15 mouse cellular contexts compared by ENCODE assay signal in genomic region chr12:86336209-86336608, GRCm38 (mm10). TPM values are rescaled to one million over a fixed set of nuclear protein-coding genes. Genes with fewer than 3 reads are reported as not detected.
DNase-seq lines count a peak whose midpoint lies in the region; ATAC-seq and TF ChIP-seq lines count a peak whose summit lies in the region.
"Had no signal": no experiment of that assay in that cellular context is flagged by ENCODE, and none has a peak within 500 bp of the region (broad histone marks: within the 10 kb centered on the region; RNA-seq: fewer than 3 reads in every experiment).

No protein-coding gene starts in this region.

- intact Hi-C loops in heart, postnatal 14 days (cut with DNase I): no loop called here

- no peaks in the 10 kb centered on the region for H3K36me3 ChIP-seq in intestine, postnatal 0 days (ENCODE audit: control insufficient read depth, insufficient read depth)
- H3K36me3 ChIP-seq in intestine, embryonic 15.5 days: no peaks in the 10 kb centered on the region
- no peaks in the 10 kb centered on the region for H3K36me3 ChIP-seq in small intestine, adult 2 months (ENCODE audit: control insufficient read depth, insufficient read depth, low read length)
- H3K36me3 ChIP-seq: midbrain, embryonic 15.5 days; neural tube, embryonic 12.5 days had no signal

- no peak overlapping the region for H3K27ac ChIP-seq in intestine, postnatal 0 days (ENCODE audit: low read depth, low read length)
- H3K27ac ChIP-seq in intestine, embryonic 15.5 days: no peak overlapping the region
- H3K27ac ChIP-seq in small intestine, adult 2 months (ENCODE audit: insufficient read depth, low read depth, low read length): no peak overlapping the region
- H3K27ac ChIP-seq: midbrain, embryonic 15.5 days; neural tube, embryonic 12.5 days had no signal

- H3K4me3 ChIP-seq in intestine, postnatal 0 days (ENCODE audit: low read depth, low read length): no peak overlapping the region
- H3K4me3 ChIP-seq in intestine, embryonic 15.5 days (replicated peaks): no peak overlapping the region
- H3K4me3 ChIP-seq in small intestine, adult 2 months (ENCODE audit: low read depth, low read length): no peak overlapping the region
- H3K4me3 ChIP-seq: midbrain, embryonic 15.5 days; neural tube, embryonic 12.5 days had no signal

- no peaks in the 10 kb centered on the region for H3K4me1 ChIP-seq in intestine, postnatal 0 days (replicated peaks; ENCODE audit: control insufficient read depth, insufficient read depth, low read length)
- 0 out of 2 replicates have a peak, but pooled peaks cover 2% of the 10 kb centered on the region for H3K4me1 ChIP-seq in intestine, embryonic 15.5 days (replicated peaks)
- H3K4me1 ChIP-seq in small intestine, adult 2 months (ENCODE audit: control insufficient read depth, insufficient read depth, insufficient read length, low read length): no peaks in the 10 kb centered on the region

- H3K27me3 ChIP-seq in intestine, postnatal 0 days (replicated peaks; ENCODE audit: control insufficient read depth, insufficient read depth, low read length): no peaks in the 10 kb centered on the region
- H3K27me3 ChIP-seq in intestine, embryonic 15.5 days (replicated peaks): no peaks in the 10 kb centered on the region
- H3K27me3 ChIP-seq in small intestine, adult 2 months (ENCODE audit: control insufficient read depth, insufficient read depth, low read length): no peaks in the 10 kb centered on the region
- H3K27me3 ChIP-seq: neural tube, embryonic 12.5 days had no signal

- WGBS in intestine, postnatal 0 days: 92% methylated on average over 3 of the region's 3 CpGs
- 94% methylated on average over 3 of the region's 3 CpGs for WGBS in intestine, embryonic 15.5 days
- whole genome bisulfite sequencing in small intestine, adult 2 months: 91% methylated on average over 3 of the region's 3 CpGs

- DNase-seq in thymus, postnatal 14 days: peak; percentile 26
- no peak for DNase-seq in thymus, postnatal 0 days (ENCODE audit: low spot score)
- peak; percentile 82 for DNase-seq in R1 (ENCODE audit: low read depth, low spot score)
- DNase-seq in ovary, postnatal 14 days (ENCODE audit: low spot score): no peak
- no peak for DNase-seq in heart, postnatal 14 days
- DNase-seq: forebrain, postnatal 0 days; gastrocnemius, postnatal 25 days; lung, postnatal 36 days had no signal

- peak; percentile 33; the same call in 1 of the 2 replicates for TF ChIP-seq CTCF in intestine, postnatal 0 days (IDR thresholded peaks at IDR 0.05; ENCODE audit: low read depth)
- TF ChIP-seq CTCF in small intestine, adult 2 months (IDR thresholded peaks at IDR 0.05; ENCODE audit: extremely low read depth, insufficient read length, insufficient replicate concordance, low read depth, low read length): peak; percentile 18; the same call in 1 of the 2 replicates

- no peak overlapping the region for H3K9ac ChIP-seq in intestine, postnatal 0 days (ENCODE audit: low read depth, low read length)
- H3K9ac ChIP-seq in intestine, embryonic 15.5 days: no peak overlapping the region
- H3K9ac ChIP-seq: forebrain, postnatal 0 days; midbrain, embryonic 15.5 days; neural tube, embryonic 12.5 days had no signal

- no peak for TF ChIP-seq POLR2A in small intestine, adult 2 months (IDR thresholded peaks at IDR 0.05; ENCODE audit: low read depth, low read length)

- no peak for ATAC-seq in intestine, postnatal 0 days
- no peak for ATAC-seq in intestine, embryonic 15.5 days
- ATAC-seq: forebrain, postnatal 0 days; inflammation-experienced regulatory T-cells, adult 6 months; midbrain, embryonic 15.5 days had no signal

- H3K9me3 ChIP-seq in intestine, postnatal 0 days (ENCODE audit: control insufficient read depth): no peaks in the 10 kb centered on the region
- H3K9me3 ChIP-seq in intestine, embryonic 15.5 days: no peaks in the 10 kb centered on the region
- H3K9me3 ChIP-seq: midbrain, embryonic 15.5 days; neural tube, embryonic 12.5 days had no signal

- H3K4me2 ChIP-seq in intestine, postnatal 0 days (replicated peaks; ENCODE audit: low read depth): no peak overlapping the region
- no peak overlapping the region for H3K4me2 ChIP-seq in intestine, embryonic 15.5 days (replicated peaks)
- H3K4me2 ChIP-seq: midbrain, embryonic 15.5 days; neural tube, embryonic 12.5 days had no signal

RNA-seq across cellular contexts. Expression of gene Esrrb, which starts 24.7 kb away (rescaled TPM):
- 0.41 and 0.42 TPM in 2 replicates for polyA plus RNA-seq in intestine, postnatal 0 days (2015; fragmentation: Nextera tagmentation; extraction: Ambion mirVana)
- 0.27 and 0.39 TPM in 2 replicates for polyA plus RNA-seq in intestine, embryonic 15.5 days (2015; fragmentation: Nextera tagmentation; extraction: Ambion mirVana)
- 0.03 TPM in 1 of 2 replicates, not detected in the other for polyA plus RNA-seq in thymus, postnatal 0 days (2015; fragmentation: Nextera tagmentation; extraction: Ambion mirVana)
- polyA plus RNA-seq in small intestine, adult 2 months (2012; rRNA removed): 0.22 and 0.23 TPM in 2 replicates
- 10 to 100 TPM; 10.3 to 15.5 TPM for total RNA-seq in heart, postnatal 14 days (2021)
- total RNA-seq: common myeloid progenitor, adult 5-6 weeks had no signal

Comparison
In these comparisons a context has a peak if more than half of its experiments do, and no peak if none do; other contexts are left out.
1. DNase-seq: peak in thymus, postnatal 14 days (single experiment) and R1 (single experiment); none in thymus, postnatal 0 days (single experiment), ovary, postnatal 14 days (single experiment) and heart, postnatal 14 days (0 of 2).